Mouse (Mus musculus) layer of hippocampus, adult 2 months (tissue): ENCODE measurements around the gene Zfp36. TPM values are rescaled to one million over a fixed set of nuclear protein-coding genes. Genes with fewer than 3 reads are reported as not detected.

ENCODE experiments used
- DNase-seq, 2 experiments: peaks; one replicate each; pipeline ENCODE4 v3.0.0; 2022; ENCODE audit warnings: low spot score in 2 of 2
- H3K27ac ChIP-seq: fragments of 200-600 bp; 2 replicates; pipeline ENCODE4 v1.8.1; 2022
- H3K4me3 ChIP-seq: fragments of 200-600 bp; 2 replicates; pipeline ENCODE4 v1.8.1; 2022; ENCODE audit warnings: mild to moderate bottlenecking
- CTCF ChIP-seq: fragments of 200-600 bp; conservative IDR thresholded peaks from 2 replicates; pipeline ENCODE4 v1.8.1; 2022; ENCODE audit warnings: antibody characterized with exemption, mild to moderate bottlenecking, moderate library complexity
- total RNA-seq, 2 experiments: library from RNA; stranded (reverse); gene quantifications; 2 replicates each; pipeline ENCODE4 v1.2.3; 2021

Gene Zfp36
- total RNA-seq, 2 experiments from 2014 or later, result 2.0 to 3.2 TPM

GRCm38 (mm10) chr7:28381017-28381790 is 1.2 kb upstream of the Zfp36 start:
- H3K27ac ChIP-seq, result peak overlapping the region; percentile 90
- no peak for DNase-seq
- TF ChIP-seq CTCF, result no peak
- peak overlapping the region; percentile 38 for H3K4me3 ChIP-seq

- Histone ChIP-seq H3K4me3 (peak overlapping the region; percentile 59), H3K27ac (peak overlapping the region; percentile 94)
- peak; percentile 66 to 79 for DNase-seq
- TF ChIP-seq CTCF, result no peak
Measured at GRCm38 (mm10) chr7:28378769-28379651, 1.0 kb downstream of the Zfp36 start.

GRCm38 (mm10) chr7:28378066-28378690 is 1.9 kb downstream of the Zfp36 start:
- peak overlapping the region; percentile 59 for H3K4me3 ChIP-seq
- no peak for TF ChIP-seq CTCF
- peak overlapping the region; percentile 94 for H3K27ac ChIP-seq
- no peak for DNase-seq

- peak overlapping the region; percentile 59 for H3K4me3 ChIP-seq
- H3K27ac ChIP-seq, result peak overlapping the region; percentile 94
- no peak for TF ChIP-seq CTCF
- DNase-seq, result no peak
Measured at GRCm38 (mm10) chr7:28377190-28378065, 2.6 kb downstream of the Zfp36 start.

GRCm38 (mm10) chr7:28376011-28376771 is 3.9 kb downstream of the Zfp36 start:
- H3K4me3 ChIP-seq, result peak overlapping the region; percentile 59
- H3K27ac ChIP-seq, result peak overlapping the region; percentile 89
- DNase-seq, result no peak
- TF ChIP-seq CTCF, result no peak

GRCm38 (mm10) chr7:28375176-28375921 is 4.7 kb downstream of the Zfp36 start:
- DNase-seq, result peak; percentile 66 to 76
- no peak for TF ChIP-seq CTCF
- peak overlapping the region; percentile 59 for H3K4me3 ChIP-seq
- H3K27ac ChIP-seq, result peak overlapping the region; percentile 89

GRCm38 (mm10) chr7:28374647-28375046 is 5.4 kb downstream of the Zfp36 start:
- no peak for DNase-seq
- Histone ChIP-seq H3K4me3 (no peak overlapping the region), H3K27ac (peak overlapping the region; percentile 89; the same call in 1 of the 2 replicates)
- no peak for TF ChIP-seq CTCF

GRCm38 (mm10) chr7:28373891-28374495 is 6.1 kb downstream of the Zfp36 start:
- no peak for TF ChIP-seq CTCF
- DNase-seq, result no peak
- peak overlapping the region; percentile 77; the same call in 1 of the 2 replicates for H3K27ac ChIP-seq
- no peak overlapping the region for H3K4me3 ChIP-seq

GRCm38 (mm10) chr7:28373131-28373581 is 6.9 kb downstream of the Zfp36 start:
- peak; percentile 77 for DNase-seq
- TF ChIP-seq CTCF, result peak; percentile 88
- Histone ChIP-seq H3K4me3 (peak overlapping the region; percentile 68), H3K27ac (peak overlapping the region; percentile 77)

GRCm38 (mm10) chr7:28372251-28373108 is 7.6 kb downstream of the Zfp36 start, which contains the start of gene Plekhg2:
TSS of gene Plekhg2 (minus strand) at chr7:28372599.
- Histone ChIP-seq H3K4me3 (peak within 1 kb of the TSS; percentile 68), H3K27ac (peak within 1 kb of the TSS; percentile 77)
- TF ChIP-seq CTCF, result peak; percentile 79
- DNase-seq, result peak; percentile 87 to 92
